Mouse (Mus musculus) C2C12 (cell line): ENCODE data around the gene Rybp. TPM values are rescaled to one million over a fixed set of nuclear protein-coding genes. Genes with fewer than 3 reads are reported as not detected.

Experiments
- H3K27me3 ChIP-seq: one replicate; pipeline ENCODE4 v1.6.1; 2011; ENCODE audit not compliant: control insufficient read depth, insufficient read depth, insufficient read length
- H3K36me3 ChIP-seq: one replicate; pipeline ENCODE4 v1.6.1; 2011; ENCODE audit not compliant: control insufficient read depth, insufficient read depth
- H3K4me3 ChIP-seq: one replicate; pipeline ENCODE4 v1.5.1; 2011; ENCODE audit warnings: mild to moderate bottlenecking, control low read depth; ENCODE audit not compliant: poor library complexity, insufficient read depth, severe bottlenecking
- H3K79me2 ChIP-seq: one replicate; pipeline ENCODE4 v1.6.1; 2011; ENCODE audit not compliant: control insufficient read depth, insufficient read depth
- H3K79me3 ChIP-seq: one replicate; pipeline ENCODE4 v1.6.1; 2011; ENCODE audit warnings: low read depth, control low read depth
- H3ac ChIP-seq: one replicate; pipeline ENCODE3; 2011; ENCODE audit warnings: low read depth; ENCODE audit not compliant: control insufficient read depth, insufficient read length
- CEBPB ChIP-seq: IDR thresholded peaks from one replicate; pipeline ENCODE4 v1.6.1; 2011; ENCODE audit warnings: low read depth, mild to moderate bottlenecking, control low read depth, moderate library complexity
- CTCF ChIP-seq: IDR thresholded peaks from one replicate; pipeline ENCODE4 v1.5.1; 2011; ENCODE audit not compliant: control insufficient read depth, insufficient read depth, insufficient read length
- FOSL1 ChIP-seq: IDR thresholded peaks from one replicate; pipeline ENCODE4 v1.8.0; 2011; ENCODE audit warnings: mild to moderate bottlenecking, low read length; ENCODE audit not compliant: poor library complexity, insufficient read depth, severe bottlenecking
- MAX ChIP-seq: IDR thresholded peaks from one replicate; pipeline ENCODE4 v1.6.1; 2011; ENCODE audit warnings: mild to moderate bottlenecking, control low read depth
- MYOD1 ChIP-seq: IDR thresholded peaks from one replicate; pipeline ENCODE4 v1.6.1; 2011; ENCODE audit warnings: low read depth; ENCODE audit not compliant: control insufficient read depth, insufficient read length
- MYOG ChIP-seq: IDR thresholded peaks from one replicate; pipeline ENCODE4 v1.6.1; 2011; ENCODE audit not compliant: control insufficient read depth, insufficient read length; ENCODE audit errors: extremely low read depth
- USF1 ChIP-seq: IDR thresholded peaks from one replicate; pipeline ENCODE4 v1.6.1; 2011; ENCODE audit warnings: low read depth, mild to moderate bottlenecking, control low read depth, moderate library complexity
- polyA plus RNA-seq: library from polyadenylated mRNA; unstranded; fragments of >200 nt; fragmentation: generic; extraction: Trizol; gene quantifications from one replicate; pipeline ENCODE4 v1.2.1, GENCODE M21; 2012; ENCODE audit warnings: missing spikeins

Gene Rybp
- polyA plus RNA-seq, 1 experiment: 7.4 TPM

DNA sequence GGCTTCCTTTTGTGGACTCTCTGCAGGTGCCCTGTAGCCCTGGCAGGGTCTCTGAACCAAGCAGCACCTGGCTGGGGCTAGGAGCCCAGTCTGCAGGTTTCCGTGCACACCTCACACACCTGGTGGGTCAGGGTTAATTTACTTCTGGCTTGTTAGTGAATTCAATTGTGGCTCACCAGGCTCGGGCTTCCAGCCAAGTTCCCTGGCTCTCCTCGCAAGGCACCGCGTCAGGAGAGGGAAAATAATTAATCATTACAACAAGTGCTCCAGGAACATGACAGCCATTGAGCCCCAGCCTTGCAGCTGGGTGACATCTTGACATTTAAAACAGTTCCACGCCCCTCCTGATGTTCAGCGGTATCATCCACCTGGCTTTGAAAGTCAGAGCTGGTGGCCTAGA is 82.8 kb downstream of the Rybp start:
- H3K4me3 ChIP-seq: no peak overlapping the region
- H3K27me3 ChIP-seq: peaks cover 34% of the 10 kb centered on the region
- TF ChIP-seq MYOD1 (no peak), USF1 (no peak), CTCF (no peak), CEBPB (no peak), FOSL1 (no peak)
- H3K79me3 ChIP-seq: no peaks in the 10 kb centered on the region
- H3K36me3 ChIP-seq: no peaks in the 10 kb centered on the region
- no peak overlapping the region for H3ac ChIP-seq
- no peaks in the 10 kb centered on the region for H3K79me2 ChIP-seq

DNA sequence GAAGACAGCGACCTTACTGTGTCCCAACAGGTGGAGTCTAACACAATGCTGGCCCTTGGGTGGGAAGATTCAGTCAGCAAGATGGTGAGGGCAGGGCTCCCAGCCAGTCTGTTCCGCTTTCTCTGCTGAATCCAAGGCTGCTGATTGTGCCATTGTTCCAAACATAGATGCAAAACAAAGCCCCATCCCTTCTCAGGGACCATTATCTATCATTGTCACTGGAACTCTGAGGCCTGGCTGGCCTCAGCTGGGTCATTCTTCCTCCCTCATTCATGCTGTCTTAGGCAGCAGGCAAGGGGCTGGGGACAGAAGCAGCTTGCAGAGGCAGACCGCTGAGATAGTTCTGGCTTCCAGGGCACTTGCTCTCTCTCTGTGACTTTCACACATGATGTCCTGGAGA is 83.8 kb downstream of the Rybp start:
- Histone ChIP-seq H3K4me3 (no peak overlapping the region), H3K79me3 (no peaks in the 10 kb centered on the region), H3K27me3 (peaks cover 34% of the 10 kb centered on the region), H3K36me3 (no peaks in the 10 kb centered on the region), H3ac (no peak overlapping the region), H3K79me2 (no peaks in the 10 kb centered on the region)
- no peak for TF ChIP-seq CEBPB
- no peak for TF ChIP-seq FOSL1
- TF ChIP-seq USF1: no peak
- TF ChIP-seq MAX: no peak
- TF ChIP-seq MYOD1: no peak
- no peak for TF ChIP-seq MYOG
- no peak for TF ChIP-seq CTCF

DNA sequence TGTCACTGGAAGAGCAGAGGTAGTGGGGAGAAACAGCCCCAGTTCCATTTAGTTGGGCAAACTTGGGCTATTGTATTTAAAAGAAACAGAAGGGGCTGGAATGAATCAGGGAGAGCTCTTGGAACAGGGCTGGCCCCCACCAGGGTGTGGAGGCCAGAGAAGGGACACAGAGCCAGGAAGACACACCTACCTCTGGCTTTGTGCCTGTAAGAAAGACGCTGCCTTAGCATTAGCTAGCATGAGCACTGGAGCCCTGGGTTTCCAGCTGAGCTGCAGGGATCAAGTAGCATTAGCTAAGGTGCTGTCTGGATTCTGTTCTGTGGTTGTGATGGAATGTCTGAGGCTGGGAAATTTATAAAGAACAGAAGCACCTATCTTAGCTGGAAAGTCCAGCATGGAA is 85.2 kb downstream of the Rybp start:
- no peaks in the 10 kb centered on the region for H3K79me3 ChIP-seq
- TF ChIP-seq CTCF (no peak), MYOG (no peak), USF1 (no peak), MYOD1 (no peak), MAX (no peak), CEBPB (no peak), FOSL1 (no peak)

DNA sequence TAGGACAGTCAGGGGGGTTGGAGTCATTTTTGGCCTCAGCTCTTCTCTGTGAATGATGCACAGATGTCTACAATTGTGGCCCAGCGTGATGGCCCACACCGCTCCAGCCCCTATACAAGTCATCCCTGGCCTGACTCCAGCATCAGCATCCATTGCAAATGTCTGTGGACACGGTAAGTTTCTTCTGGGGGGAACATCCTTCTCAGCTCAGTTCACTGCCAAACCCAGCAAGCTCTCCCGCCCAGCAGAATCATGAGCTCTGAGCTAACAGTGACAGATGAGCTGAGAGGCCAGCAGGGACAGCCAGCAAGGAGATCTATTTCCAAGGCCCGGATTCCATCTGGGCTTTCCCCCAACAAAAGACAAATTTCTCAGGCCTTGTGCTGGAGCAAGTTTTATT is 90.2 kb downstream of the Rybp start:
- Histone ChIP-seq H3K36me3 (no peaks in the 10 kb centered on the region), H3K27me3 (peaks cover 16% of the 10 kb centered on the region), H3ac (no peak overlapping the region), H3K4me3 (no peak overlapping the region), H3K79me3 (no peaks in the 10 kb centered on the region), H3K79me2 (no peaks in the 10 kb centered on the region)
- TF ChIP-seq CEBPB: no peak
- TF ChIP-seq FOSL1: no peak
- no peak for TF ChIP-seq CTCF
- TF ChIP-seq USF1: no peak
- no peak for TF ChIP-seq MAX
- TF ChIP-seq MYOG: no peak
- no peak for TF ChIP-seq MYOD1

More for the DNA sequence above, 85.2 kb downstream of the Rybp start:
- H3ac ChIP-seq: no peak overlapping the region
- H3K4me3 ChIP-seq: no peak overlapping the region
- no peaks in the 10 kb centered on the region for H3K36me3 ChIP-seq
- no peaks in the 10 kb centered on the region for H3K79me2 ChIP-seq
- H3K27me3 ChIP-seq: peaks cover 34% of the 10 kb centered on the region

DNA sequence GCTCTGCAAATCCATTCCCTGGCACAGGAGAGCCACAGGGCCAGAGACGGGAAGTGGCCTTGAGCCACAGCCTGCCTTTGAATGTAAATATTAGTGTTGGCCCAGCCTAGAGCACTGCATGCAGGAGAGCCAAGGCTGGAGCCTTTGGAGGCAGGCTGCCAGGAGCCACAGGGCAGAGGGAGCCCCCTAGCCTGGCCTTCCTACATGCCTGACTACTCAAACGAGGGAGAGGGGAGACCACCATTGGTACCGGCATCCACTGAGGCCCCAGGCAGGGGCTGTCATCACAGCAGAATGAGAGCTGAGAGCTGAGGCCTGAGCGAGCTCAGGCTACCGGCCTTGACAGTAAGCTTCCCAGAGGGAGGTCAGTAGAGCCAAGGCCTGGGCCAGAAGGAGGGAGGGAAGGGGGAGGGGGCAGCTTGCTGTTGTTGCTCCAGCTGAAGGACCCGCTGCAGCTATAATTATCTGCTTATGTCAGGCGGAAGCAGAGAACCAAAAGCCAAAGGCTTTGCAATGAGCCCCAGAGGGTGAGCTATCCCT is 91.3 kb downstream of the Rybp start:
- Histone ChIP-seq H3K36me3 (no peaks in the 10 kb centered on the region), H3K27me3 (peaks cover 12% of the 10 kb centered on the region), H3K79me3 (no peaks in the 10 kb centered on the region), H3K4me3 (no peak overlapping the region), H3K79me2 (no peaks in the 10 kb centered on the region), H3ac (no peak overlapping the region)
- no peak for TF ChIP-seq CEBPB

DNA sequence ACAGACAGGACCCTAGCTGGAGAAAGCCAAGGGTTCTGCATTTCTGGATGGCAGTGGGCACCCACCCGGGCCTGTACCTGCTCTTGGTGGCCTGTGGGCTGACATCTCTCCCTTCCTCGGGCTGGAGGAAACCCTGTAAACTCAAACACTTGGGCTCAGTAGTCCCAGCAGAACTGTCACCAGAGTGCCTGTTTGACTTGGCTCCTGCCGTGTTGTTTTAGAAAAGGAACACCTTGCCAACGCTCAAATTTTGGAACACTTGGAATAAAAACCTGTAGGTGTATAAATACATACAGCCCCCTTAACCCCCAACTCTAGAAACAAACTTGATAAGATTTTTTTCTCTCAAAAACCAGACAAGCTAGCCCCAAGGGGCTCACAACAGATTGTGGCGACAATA is 92.2 kb downstream of the Rybp start:
- H3K27me3 ChIP-seq: peaks cover 3% of the 10 kb centered on the region
- no peak for TF ChIP-seq MYOD1
- TF ChIP-seq CTCF: no peak
- no peak for TF ChIP-seq MYOG
- TF ChIP-seq CEBPB: no peak
- TF ChIP-seq MAX: no peak
- TF ChIP-seq USF1: no peak
- TF ChIP-seq FOSL1: no peak
- H3K36me3 ChIP-seq: no peaks in the 10 kb centered on the region
- no peaks in the 10 kb centered on the region for H3K79me2 ChIP-seq
- H3K79me3 ChIP-seq: no peaks in the 10 kb centered on the region
- no peak overlapping the region for H3ac ChIP-seq
- H3K4me3 ChIP-seq: no peak overlapping the region
